37 mouse cellular contexts compared by ENCODE assay signal in genomic region chr4:108403861-108404635, GRCm38 (mm10). TPM values are rescaled to one million over a fixed set of nuclear protein-coding genes. Genes with fewer than 3 reads are reported as not detected.
"Had no signal": no experiment of that assay in that cellular context is flagged by ENCODE, and none has a peak within 500 bp of the region (broad histone marks: within the 10 kb centered on the region; RNA-seq: fewer than 3 reads in every experiment).

No protein-coding gene starts in this region.

- H3K27ac ChIP-seq: hindbrain, embryonic 13.5 days; hindbrain, embryonic 15.5 days; hindbrain, postnatal 0 days; intestine, embryonic 15.5 days; kidney, embryonic 15.5 days; kidney, postnatal 0 days; limb, embryonic 13.5 days; limb, embryonic 15.5 days; liver, embryonic 12.5 days; liver, embryonic 14.5 days had no signal

- H3K9me3 ChIP-seq: heart, embryonic 12.5 days; hindbrain, embryonic 13.5 days; hindbrain, embryonic 15.5 days; intestine, embryonic 15.5 days; kidney, embryonic 15.5 days; limb, embryonic 13.5 days; limb, embryonic 15.5 days; liver, embryonic 12.5 days had no signal

- H3K4me2 ChIP-seq: heart, embryonic 12.5 days; hindbrain, embryonic 13.5 days; hindbrain, embryonic 15.5 days; intestine, embryonic 15.5 days; kidney, embryonic 15.5 days; limb, embryonic 13.5 days; limb, embryonic 15.5 days; liver, embryonic 12.5 days had no signal

- ATAC-seq: hindbrain, postnatal 0 days; intestine, embryonic 15.5 days; liver, embryonic 12.5 days had no signal

- H3K4me3 ChIP-seq: heart, embryonic 12.5 days; hindbrain, embryonic 13.5 days; hindbrain, embryonic 15.5 days; intestine, embryonic 15.5 days; kidney, embryonic 15.5 days; limb, embryonic 13.5 days; limb, embryonic 15.5 days; liver, embryonic 12.5 days had no signal

- DNase-seq: gastrocnemius, postnatal 14 days; gastrocnemius, postnatal 36 days; heart, adult 18-20 months; heart, postnatal 10 days; heart, postnatal 36 days; kidney, adult 11 months; kidney, adult 2 months; kidney, adult 9 months; kidney, postnatal 14 days; kidney, postnatal 36 days; layer of hippocampus, adult 9-11 months; layer of hippocampus, postnatal 36 days; left cerebral cortex, postnatal 4 days had no signal

- H3K36me3 ChIP-seq: intestine, embryonic 15.5 days; liver, embryonic 12.5 days had no signal

- H3K27me3 ChIP-seq: heart, embryonic 12.5 days; hindbrain, embryonic 13.5 days; hindbrain, embryonic 15.5 days; intestine, embryonic 15.5 days; kidney, embryonic 15.5 days; limb, embryonic 13.5 days; limb, embryonic 15.5 days had no signal

- H3K9ac ChIP-seq: heart, embryonic 12.5 days; hindbrain, embryonic 13.5 days; hindbrain, embryonic 15.5 days; intestine, embryonic 15.5 days; kidney, embryonic 15.5 days; limb, embryonic 13.5 days; limb, embryonic 15.5 days; liver, embryonic 12.5 days; liver, embryonic 14.5 days had no signal

RNA-seq across cellular contexts. Expression of gene Shisal2a, which starts 20.9 kb away (rescaled TPM):
- total RNA-seq: gastrocnemius, adult 18-20 months; gastrocnemius, adult 8-10 months; gastrocnemius, postnatal 14 days; gastrocnemius, postnatal 36 days; heart, adult 18-20 months; heart, adult 8-10 months; heart, postnatal 10 days; heart, postnatal 36 days; hematopoietic stem cell, adult 5-6 weeks; layer of hippocampus, adult 18-20 months; layer of hippocampus, adult 8-10 months; layer of hippocampus, postnatal 14 days; layer of hippocampus, postnatal 36 days; left cerebral cortex, adult 18-20 months; left cerebral cortex, adult 8-10 months; left cerebral cortex, postnatal 10 days; left cerebral cortex, postnatal 25 days; left cerebral cortex, postnatal 4 days; liver, adult 2 months had no signal
- polyA plus RNA-seq: large intestine, adult 2 months; liver, adult 2 months; liver, embryonic 12.5 days had no signal
